Mouse (Mus musculus): ENCODE results near the gene Nkg7. TPM values are rescaled to one million over a fixed set of nuclear protein-coding genes. Genes with fewer than 3 reads are reported as not detected.

The Nkg7 gene
- polyA plus RNA-seq, 1 experiment from 2014 or later: not detected

DNA sequence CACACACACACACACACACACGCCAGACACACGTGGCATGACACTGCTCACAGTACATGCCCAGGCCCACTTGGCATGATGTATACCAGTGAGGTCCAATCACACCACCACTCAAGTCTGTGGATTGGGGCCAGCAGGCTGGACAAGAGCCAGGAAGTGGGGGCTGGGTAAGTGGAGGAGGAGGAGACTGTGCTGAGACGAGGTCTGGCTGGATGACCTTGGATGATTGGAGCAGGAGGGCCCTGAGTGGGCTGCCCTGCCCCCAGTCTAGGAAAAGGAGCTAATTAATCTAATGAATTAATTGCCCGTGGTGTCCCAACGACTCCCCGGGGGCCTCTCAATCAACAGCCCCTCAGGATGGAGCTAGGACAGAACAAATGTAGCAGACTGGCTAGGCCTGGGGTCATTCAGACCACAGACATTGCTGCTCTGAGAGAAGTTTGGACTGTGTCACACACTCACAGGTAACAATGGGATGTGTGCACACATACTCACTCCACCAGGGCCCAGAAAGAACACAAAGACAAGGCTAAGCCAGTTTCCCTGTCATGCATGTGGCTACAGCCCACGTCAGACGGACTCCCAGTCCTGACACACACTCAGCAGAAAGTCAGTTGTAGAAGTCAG lies 45.3 kb downstream of the Nkg7 start:
- peaks cover 11% of the 10 kb centered on the region for H3K4me1 ChIP-seq (replicated peaks)
- 72% methylated on average over 8 of the region's 8 CpGs for WGBS
- H3K27ac ChIP-seq: no peak overlapping the region
- DNase-seq (ENCODE audit: low spot score): no peak
- H3K4me3 ChIP-seq: no peak overlapping the region
- H3K27me3 ChIP-seq (ENCODE audit: insufficient read depth, poor library complexity, severe bottlenecking): peaks cover 26% of the 10 kb centered on the region
- H3K36me3 ChIP-seq: 0 out of 2 replicates have a peak, but pooled peaks cover 5% of the 10 kb centered on the region
- no peaks in the 10 kb centered on the region for H3K9me3 ChIP-seq

DNA sequence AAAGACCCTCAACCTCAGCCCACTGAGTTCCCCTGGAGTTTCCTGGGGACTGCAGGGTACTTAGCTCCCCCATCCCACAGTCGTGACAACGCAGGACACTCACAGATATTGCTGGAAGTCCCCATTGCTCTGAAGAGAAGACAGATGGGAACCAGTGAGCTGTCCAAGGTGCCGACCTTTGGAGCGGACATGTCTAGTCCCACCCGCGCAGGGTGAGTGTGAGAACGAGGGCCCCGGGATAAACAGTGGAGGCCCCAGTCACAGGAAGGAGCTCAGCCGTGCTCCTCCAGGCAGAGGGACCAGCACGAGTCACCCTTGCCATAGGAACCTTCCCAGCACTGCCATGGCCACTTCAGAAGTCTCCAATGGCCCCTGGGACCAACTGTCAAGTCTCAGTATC lies 46.4 kb downstream of the Nkg7 start:
- Histone ChIP-seq H3K4me1 (replicated peaks) (peaks cover 11% of the 10 kb centered on the region), H3K27ac (no peak overlapping the region), H3K36me3 (0 out of 2 replicates have a peak, but pooled peaks cover 5% of the 10 kb centered on the region), H3K27me3 (ENCODE audit: insufficient read depth, poor library complexity, severe bottlenecking) (peaks cover 16% of the 10 kb centered on the region), H3K4me3 (no peak overlapping the region), H3K9me3 (no peaks in the 10 kb centered on the region)
- DNase-seq (ENCODE audit: low spot score): no peak
- WGBS: 16% methylated on average over 10 of the region's 10 CpGs

Other genes starting within 250 kb of the Nkg7 start
- 7.8 and 9.8 TPM in 2 replicates for gene Zfp715, start 123.8 kb upstream of the Nkg7 start, polyA plus RNA-seq (2016; fragmentation: Nextera tagmentation; extraction: Ambion mirVana)
- 0.27 and 0.30 TPM in 2 replicates for gene Siglecf, start 85.7 kb upstream of the Nkg7 start, polyA plus RNA-seq (2016; fragmentation: Nextera tagmentation; extraction: Ambion mirVana)
- 0.14 and 0.17 TPM in 2 replicates for gene Siglecg, start 28.9 kb upstream of the Nkg7 start, polyA plus RNA-seq (2016; fragmentation: Nextera tagmentation; extraction: Ambion mirVana)
- not detected in 2 replicates for gene Lim2, start 9.4 kb upstream of the Nkg7 start, polyA plus RNA-seq (2016; fragmentation: Nextera tagmentation; extraction: Ambion mirVana)
- not detected in 2 replicates for gene Cldnd2, start 3.7 kb downstream of the Nkg7 start, polyA plus RNA-seq (2016; fragmentation: Nextera tagmentation; extraction: Ambion mirVana)
- 226 and 249 TPM in 2 replicates for gene Etfb, start 7.0 kb downstream of the Nkg7 start, polyA plus RNA-seq (2016; fragmentation: Nextera tagmentation; extraction: Ambion mirVana)
- gene Gm45233, start 7.1 kb downstream of the Nkg7 start, polyA plus RNA-seq (2016; fragmentation: Nextera tagmentation; extraction: Ambion mirVana): 0.47 and 0.51 TPM in 2 replicates
- gene Vsig10l, start 26.1 kb downstream of the Nkg7 start, polyA plus RNA-seq (2016; fragmentation: Nextera tagmentation; extraction: Ambion mirVana): 1.5 and 3.8 TPM in 2 replicates
- gene Iglon5, start 53.0 kb downstream of the Nkg7 start, polyA plus RNA-seq (2016; fragmentation: Nextera tagmentation; extraction: Ambion mirVana): 0.80 and 2.2 TPM in 2 replicates
- not detected in 2 replicates for gene 4931406B18Rik, start 68.9 kb downstream of the Nkg7 start, polyA plus RNA-seq (2016; fragmentation: Nextera tagmentation; extraction: Ambion mirVana)
- gene Cd33, start 107.4 kb downstream of the Nkg7 start, polyA plus RNA-seq (2016; fragmentation: Nextera tagmentation; extraction: Ambion mirVana): 0.61 and 1.2 TPM in 2 replicates
- 5.4 and 6.1 TPM in 2 replicates for gene Zfp658, start 125.2 kb downstream of the Nkg7 start, polyA plus RNA-seq (2016; fragmentation: Nextera tagmentation; extraction: Ambion mirVana)
- gene Zfp719, start 142.5 kb downstream of the Nkg7 start, polyA plus RNA-seq (2016; fragmentation: Nextera tagmentation; extraction: Ambion mirVana): 12.7 and 15.7 TPM in 2 replicates
- 0.76 and 1.1 TPM in 2 replicates for gene Zfp819, start 170.1 kb downstream of the Nkg7 start, polyA plus RNA-seq (2016; fragmentation: Nextera tagmentation; extraction: Ambion mirVana)
- gene Ceacam18, start 197.6 kb downstream of the Nkg7 start, polyA plus RNA-seq (2016; fragmentation: Nextera tagmentation; extraction: Ambion mirVana): not detected in 2 replicates
- 0.36 and 0.52 TPM in 2 replicates for gene Siglece, start 223.1 kb downstream of the Nkg7 start, polyA plus RNA-seq (2016; fragmentation: Nextera tagmentation; extraction: Ambion mirVana)
- 17.5 and 19.1 TPM in 2 replicates for gene Ctu1, start 234.9 kb downstream of the Nkg7 start, polyA plus RNA-seq (2016; fragmentation: Nextera tagmentation; extraction: Ambion mirVana)